Mouse (Mus musculus) E14TG2a.4 (cell line): ENCODE data around the gene Tepsin.

ENCODE experiments used
- H3K27me3 ChIP-seq: 2 replicates; pipeline ENCODE4 v1.6.1; 2014; ENCODE audit warnings: low read length, control low read depth; ENCODE audit not compliant: insufficient read depth
- H3K36me3 ChIP-seq: 2 replicates; pipeline ENCODE4 v1.6.1; 2014; ENCODE audit warnings: low read length, control low read depth; ENCODE audit not compliant: insufficient read depth
- H3K4me1 ChIP-seq: replicated peaks from 2 replicates; pipeline ENCODE4 v1.6.1; 2014; ENCODE audit warnings: low read depth, low read length, control low read depth
- H3K4me3 ChIP-seq: replicated peaks from 2 replicates; pipeline ENCODE4 v1.5.1; 2014; ENCODE audit warnings: mild to moderate bottlenecking, low read length
- H3K9me3 ChIP-seq: 2 replicates; pipeline ENCODE4 v1.6.1; 2014; ENCODE audit warnings: low read length, control low read depth
- CTCF ChIP-seq: conservative IDR thresholded peaks from 2 replicates; pipeline ENCODE4 v1.5.1; 2014; ENCODE audit warnings: low read length
- NANOG ChIP-seq: IDR thresholded peaks from 2 replicates; pipeline ENCODE4 v1.6.1; 2014; ENCODE audit warnings: borderline replicate concordance, low read length, mixed read lengths
- POU5F1 ChIP-seq: IDR thresholded peaks from 2 replicates; pipeline ENCODE4 v1.6.1; 2014; ENCODE audit warnings: low read length, borderline replicate concordance

Gene Tepsin

DNA sequence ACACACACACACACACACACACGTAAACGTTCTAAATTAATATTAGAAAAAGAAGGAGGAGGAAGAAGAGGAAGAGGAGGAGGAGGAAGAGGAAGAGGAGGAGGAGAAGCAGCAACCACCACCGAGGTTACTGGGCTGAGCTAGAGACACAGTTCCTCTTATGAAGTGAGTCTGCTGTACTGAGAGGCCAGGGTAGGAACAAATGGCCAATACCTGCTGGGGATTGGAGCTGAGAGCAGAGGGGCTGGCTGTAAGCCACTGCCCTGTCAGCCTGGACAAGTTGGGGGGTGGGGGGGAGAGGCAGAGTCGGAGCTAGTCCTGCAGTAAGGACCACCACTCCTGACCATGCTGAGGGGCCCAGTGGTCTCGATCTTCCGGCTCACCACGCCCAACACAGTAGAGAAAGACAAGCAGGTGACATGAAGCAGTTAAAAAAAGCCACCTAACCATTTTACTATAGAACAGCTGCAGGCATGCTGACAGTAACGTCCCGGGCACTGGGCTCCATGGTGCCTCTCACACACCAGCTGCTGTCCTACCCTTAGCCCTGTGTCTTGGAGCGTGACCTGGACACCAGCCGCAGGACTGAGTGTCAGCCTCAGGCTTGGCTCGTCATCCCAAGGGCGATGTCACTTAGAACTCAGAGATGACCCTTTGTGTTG lies 34.4 kb downstream of the Tepsin start:
- H3K9me3 ChIP-seq, result no peaks in the 10 kb centered on the region
- no peak overlapping the region for H3K4me3 ChIP-seq
- peaks cover 59% of the 10 kb centered on the region for H3K36me3 ChIP-seq
- TF ChIP-seq NANOG (no peak), POU5F1 (no peak), CTCF (no peak)
- no peaks in the 10 kb centered on the region for H3K27me3 ChIP-seq
- H3K4me1 ChIP-seq, result peaks cover 54% of the 10 kb centered on the region

DNA sequence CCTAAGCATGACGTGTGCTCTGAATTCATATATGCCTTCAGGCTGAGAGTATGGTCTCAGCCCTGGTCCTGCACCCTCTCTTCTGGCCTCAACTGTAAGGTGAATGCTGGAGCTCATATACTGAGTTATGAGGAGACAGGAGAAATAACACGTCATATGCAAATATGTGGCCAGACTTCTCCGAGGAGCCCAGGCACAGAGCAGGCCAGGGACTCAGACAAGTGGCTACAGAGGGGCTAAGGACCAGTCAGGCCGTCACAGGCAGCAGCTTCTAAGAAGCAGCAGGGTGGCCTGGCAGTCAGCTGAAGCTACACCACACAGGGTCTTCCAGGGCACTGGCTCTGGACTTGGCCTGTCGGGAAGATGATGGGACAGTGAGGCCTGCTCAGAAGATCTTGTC lies 35.2 kb downstream of the Tepsin start:
- TF ChIP-seq POU5F1 (no peak), NANOG (no peak), CTCF (no peak)
- no peak overlapping the region for H3K4me3 ChIP-seq
- peaks cover 52% of the 10 kb centered on the region for H3K36me3 ChIP-seq
- no peaks in the 10 kb centered on the region for H3K9me3 ChIP-seq
- peaks cover 46% of the 10 kb centered on the region for H3K4me1 ChIP-seq
- no peaks in the 10 kb centered on the region for H3K27me3 ChIP-seq

DNA sequence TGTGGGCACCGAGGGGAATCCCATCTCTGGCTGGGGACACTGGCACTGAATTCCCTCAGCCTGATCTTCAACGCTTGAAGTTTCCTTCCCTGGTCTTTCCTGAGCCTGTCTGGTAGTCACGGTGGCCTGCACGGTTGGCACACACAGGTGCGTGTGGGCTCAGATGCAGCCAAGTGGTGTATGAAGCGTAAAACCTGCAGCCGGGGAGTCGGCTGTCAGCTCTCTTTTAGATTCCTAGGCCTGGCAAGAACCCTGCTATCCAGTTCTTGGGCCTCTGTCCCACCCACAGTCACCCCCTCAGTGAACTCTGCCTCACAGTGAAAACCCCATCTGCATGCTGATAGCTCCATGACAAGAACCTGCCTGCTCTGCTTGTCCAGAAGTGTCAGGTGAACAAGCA lies 37.9 kb downstream of the Tepsin start:
- H3K27me3 ChIP-seq, result no peaks in the 10 kb centered on the region
- TF ChIP-seq POU5F1, result no peak
- TF ChIP-seq CTCF, result no peak
- no peak for TF ChIP-seq NANOG
- no peak overlapping the region for H3K4me3 ChIP-seq
- H3K4me1 ChIP-seq, result peaks cover 24% of the 10 kb centered on the region
- H3K36me3 ChIP-seq, result peaks cover 27% of the 10 kb centered on the region
- no peaks in the 10 kb centered on the region for H3K9me3 ChIP-seq

DNA sequence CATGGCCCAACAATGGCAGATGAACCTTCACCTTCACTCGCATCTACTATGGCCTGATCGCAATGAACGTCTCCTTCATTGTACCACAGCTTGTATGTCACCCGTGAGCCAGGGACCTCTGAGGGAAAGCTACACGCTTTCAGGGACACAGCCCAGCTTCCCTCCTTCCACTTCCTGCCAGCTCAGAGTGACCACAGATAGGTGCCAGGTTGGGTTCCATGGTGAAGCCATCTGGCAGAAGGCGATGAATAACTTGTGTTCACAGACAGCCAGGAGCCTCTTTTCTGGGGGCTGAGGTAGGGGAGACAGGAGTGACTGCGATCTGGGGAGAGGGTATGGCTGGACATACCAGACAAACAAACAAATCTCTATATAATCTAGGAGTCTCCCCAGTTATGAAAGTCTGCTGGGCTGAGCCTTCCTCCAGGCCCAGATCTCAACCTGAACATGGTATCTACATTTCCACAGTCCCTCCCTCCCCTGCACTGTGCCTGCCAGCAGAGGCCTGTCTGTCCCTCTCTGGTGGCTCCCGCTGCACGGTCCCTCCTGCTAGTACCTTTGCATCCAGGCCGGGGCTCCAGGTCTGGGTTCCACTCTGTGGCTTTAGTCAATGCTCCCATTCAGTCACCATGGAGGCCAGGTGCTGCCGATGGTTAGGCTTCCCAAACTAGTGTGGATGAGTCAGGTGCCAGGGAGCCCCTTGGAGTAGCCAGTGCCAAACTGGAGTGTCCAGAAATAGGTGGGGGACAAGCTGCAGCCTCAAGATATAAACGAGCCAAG lies 42.4 kb downstream of the Tepsin start:
- no peak for TF ChIP-seq POU5F1
- TF ChIP-seq CTCF, result no peak
- TF ChIP-seq NANOG, result no peak
- Histone ChIP-seq H3K27me3 (no peaks in the 10 kb centered on the region), H3K9me3 (no peaks in the 10 kb centered on the region), H3K4me1 (peaks cover 18% of the 10 kb centered on the region), H3K4me3 (no peak overlapping the region), H3K36me3 (no peaks in the 10 kb centered on the region)

DNA sequence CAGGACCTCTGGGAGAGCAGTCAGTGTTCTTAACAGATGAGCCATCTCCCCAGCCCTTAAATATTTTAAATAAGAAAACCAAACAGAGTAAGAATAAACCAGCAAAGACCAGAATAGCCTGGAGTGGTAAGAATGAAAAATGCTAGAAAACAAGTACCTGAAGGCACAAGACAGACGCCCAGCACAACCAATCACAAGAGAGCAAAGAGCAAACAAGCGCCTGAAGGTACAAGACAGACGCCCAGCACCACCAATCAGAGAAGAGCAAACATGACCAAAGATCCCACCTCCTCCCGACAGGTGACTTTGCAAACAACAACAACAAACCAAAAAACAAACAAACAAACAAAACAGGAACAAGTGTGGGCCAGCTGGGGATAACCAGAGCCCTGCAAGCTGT lies 44.7 kb downstream of the Tepsin start:
- no peak for TF ChIP-seq CTCF
- TF ChIP-seq POU5F1, result no peak
- TF ChIP-seq NANOG, result no peak
- Histone ChIP-seq H3K4me3 (no peak overlapping the region), H3K36me3 (no peaks in the 10 kb centered on the region), H3K4me1 (peaks cover 12% of the 10 kb centered on the region), H3K27me3 (peaks cover 11% of the 10 kb centered on the region), H3K9me3 (no peaks in the 10 kb centered on the region)

DNA sequence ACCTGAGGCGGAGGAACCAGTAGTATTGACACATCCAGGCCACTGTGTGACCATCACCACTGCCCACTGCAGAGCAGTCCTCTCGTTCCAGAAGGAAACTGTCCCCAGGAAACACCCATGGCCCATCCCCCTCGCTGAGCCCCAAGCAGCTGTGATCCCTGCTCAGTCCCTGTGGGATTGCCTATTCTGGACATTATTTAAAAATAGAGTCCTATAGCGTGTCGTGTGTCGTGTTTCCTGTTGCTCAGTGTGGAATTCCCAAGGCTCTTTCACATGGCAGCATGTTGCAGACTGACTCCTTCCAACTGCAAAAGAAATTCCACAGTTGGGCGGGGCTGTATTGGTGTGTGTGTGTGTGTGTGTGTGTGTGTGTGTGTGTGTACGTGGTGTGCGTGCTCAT lies 46.3 kb downstream of the Tepsin start:
- Histone ChIP-seq H3K36me3 (no peaks in the 10 kb centered on the region), H3K27me3 (peaks cover 27% of the 10 kb centered on the region), H3K4me3 (no peak overlapping the region), H3K9me3 (no peaks in the 10 kb centered on the region), H3K4me1 (peaks cover 24% of the 10 kb centered on the region)
- TF ChIP-seq NANOG (no peak), POU5F1 (no peak), CTCF (no peak)

DNA sequence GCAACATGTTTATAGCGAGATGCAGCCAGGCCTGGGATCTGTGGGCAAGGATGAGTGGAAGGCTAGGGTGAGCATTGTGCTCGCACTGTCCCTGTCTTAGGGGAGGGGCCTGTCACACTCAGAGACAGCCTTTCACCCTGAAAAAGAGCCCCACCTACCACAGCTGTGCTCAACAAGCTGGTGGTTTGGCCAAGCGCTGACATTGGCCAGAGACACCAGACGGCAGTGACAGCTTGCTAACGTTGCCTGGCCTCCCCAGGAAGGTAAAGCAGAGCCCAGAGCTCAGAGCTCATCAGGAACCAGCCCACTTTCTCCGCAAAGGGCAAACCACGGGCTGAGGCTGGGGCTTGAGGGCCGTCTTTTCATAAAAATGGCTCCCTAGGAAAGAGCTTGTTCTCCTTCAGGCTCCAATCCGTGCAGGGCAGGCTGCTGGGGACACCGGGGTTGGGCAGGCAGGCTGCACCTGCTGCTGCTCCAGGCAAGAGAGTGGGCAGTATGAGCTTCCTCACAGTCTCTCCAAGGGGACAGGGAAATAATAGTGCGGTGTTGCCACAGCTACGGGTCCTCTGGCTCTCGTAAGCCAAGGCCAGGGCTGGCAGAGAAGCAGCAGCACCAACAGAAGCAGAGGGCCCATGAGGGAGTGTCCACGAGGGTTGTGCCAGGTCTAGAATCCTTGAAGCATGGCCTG lies 47.3 kb downstream of the Tepsin start:
- Histone ChIP-seq H3K36me3 (no peaks in the 10 kb centered on the region), H3K27me3 (peaks cover 35% of the 10 kb centered on the region), H3K4me1 (peaks cover 30% of the 10 kb centered on the region), H3K9me3 (peaks cover 3% of the 10 kb centered on the region; the same call in 1 of the 2 replicates), H3K4me3 (0 out of 2 replicates have a peak overlapping the region, but pooled peaks have one; percentile 3)
- TF ChIP-seq POU5F1 (no peak), NANOG (no peak), CTCF (no peak)

DNA sequence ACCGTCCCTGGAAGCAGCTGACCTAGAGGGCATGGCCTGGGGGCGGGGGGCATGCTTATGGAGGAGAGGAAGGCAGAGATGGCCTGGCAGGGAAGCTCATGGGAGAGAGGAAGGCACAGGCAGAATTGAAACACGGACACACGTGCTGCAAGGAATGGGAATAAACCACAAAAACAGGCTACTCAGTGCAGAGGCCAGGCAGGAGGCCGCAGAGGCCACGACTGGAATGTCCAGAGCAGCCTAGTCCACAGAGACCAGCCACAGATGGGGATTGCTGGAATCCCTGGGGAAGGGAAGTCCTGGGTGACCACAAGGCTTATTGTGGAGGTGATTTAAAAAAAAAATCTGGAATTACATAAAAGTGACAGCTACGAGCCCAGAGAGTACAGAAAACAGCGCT lies 49.5 kb downstream of the Tepsin start:
- TF ChIP-seq CTCF (no peak), NANOG (no peak), POU5F1 (no peak)
- Histone ChIP-seq H3K27me3 (peaks cover 50% of the 10 kb centered on the region), H3K36me3 (no peaks in the 10 kb centered on the region), H3K9me3 (peaks cover 4% of the 10 kb centered on the region; the same call in 1 of the 2 replicates), H3K4me1 (peaks cover 34% of the 10 kb centered on the region), H3K4me3 (no peak overlapping the region)

DNA sequence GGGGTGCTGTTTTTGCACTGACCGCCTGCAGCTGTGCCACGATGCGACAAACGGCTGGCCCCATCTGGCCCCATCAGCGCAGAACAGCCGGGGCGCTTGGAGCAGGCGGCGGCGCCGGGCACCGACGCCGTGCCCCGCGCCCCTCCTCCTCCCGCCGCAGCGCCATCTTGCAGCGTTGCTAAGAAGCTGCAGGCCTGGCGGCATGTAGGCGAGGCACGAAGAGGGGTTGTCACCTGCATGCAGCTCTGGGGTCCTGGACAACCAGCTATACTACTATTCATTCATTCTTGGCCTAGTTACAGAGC lies 50.3 kb downstream of the Tepsin start:
- TF ChIP-seq CTCF (no peak), POU5F1 (no peak), NANOG (no peak)
- Histone ChIP-seq H3K36me3 (no peaks in the 10 kb centered on the region), H3K4me1 (peaks cover 34% of the 10 kb centered on the region), H3K27me3 (peaks cover 50% of the 10 kb centered on the region), H3K4me3 (peak overlapping the region; percentile 77), H3K9me3 (peaks cover 4% of the 10 kb centered on the region; the same call in 1 of the 2 replicates)
